Mouse (Mus musculus): Measurements from ENCODE around the gene Fnbp1. TPM values are rescaled to one million over a fixed set of nuclear protein-coding genes. Genes with fewer than 3 reads are reported as not detected.
A peak's percentile ranks its signal among the peaks of the same experiment; 100 is the strongest.

Gene Fnbp1
- polyA plus RNA-seq, 1 experiment from 2014 or later, result 7.9 TPM

GRCm38 (mm10) chr2:31123493-31123892 lies 18.3 kb downstream of the Fnbp1 start:
- Histone ChIP-seq H3K27me3 (replicated peaks; ENCODE audit: control insufficient read depth, insufficient read depth, low read length) (no peaks in the 10 kb centered on the region), H3K4me2 (ENCODE audit: low read length) (no peak overlapping the region), H3K36me3 (ENCODE audit: control insufficient read depth, insufficient read depth, low read length) (no peaks in the 10 kb centered on the region), H3K4me3 (ENCODE audit: low read depth, low read length) (no peak overlapping the region), H3K4me1 (ENCODE audit: control insufficient read depth, insufficient read depth, low read length) (no peaks in the 10 kb centered on the region), H3K27ac (ENCODE audit: low read depth, low read length) (no peak overlapping the region), H3K9ac (ENCODE audit: low read length) (no peak overlapping the region), H3K9me3 (replicated peaks; ENCODE audit: control insufficient read depth, low read length) (no peaks in the 10 kb centered on the region)
- WGBS, result 91% methylated on average over 5 of the region's 5 CpGs
- no peak for DNase-seq (ENCODE audit: low spot score)
- ATAC-seq, result no peak

GRCm38 (mm10) chr2:31122806-31123205 lies 19.0 kb downstream of the Fnbp1 start:
- 80% methylated on average over 5 of the region's 5 CpGs for WGBS
- H3K36me3 ChIP-seq (ENCODE audit: control insufficient read depth, insufficient read depth, low read length), result no peaks in the 10 kb centered on the region
- H3K9ac ChIP-seq (ENCODE audit: low read length), result no peak overlapping the region
- H3K4me1 ChIP-seq (ENCODE audit: control insufficient read depth, insufficient read depth, low read length), result no peaks in the 10 kb centered on the region
- ATAC-seq (no peak), DNase-seq (ENCODE audit: low spot score) (no peak)
- no peaks in the 10 kb centered on the region for H3K9me3 ChIP-seq (replicated peaks; ENCODE audit: control insufficient read depth, low read length)
- no peak overlapping the region for H3K4me2 ChIP-seq (ENCODE audit: low read length)
- no peak overlapping the region for H3K27ac ChIP-seq (ENCODE audit: low read depth, low read length)
- H3K27me3 ChIP-seq (replicated peaks; ENCODE audit: control insufficient read depth, insufficient read depth, low read length), result no peaks in the 10 kb centered on the region
- no peak overlapping the region for H3K4me3 ChIP-seq (ENCODE audit: low read depth, low read length)

GRCm38 (mm10) chr2:31121131-31121693 lies 20.6 kb downstream of the Fnbp1 start:
- Histone ChIP-seq H3K4me2 (ENCODE audit: low read length) (no peak overlapping the region), H3K4me3 (ENCODE audit: low read depth, low read length) (no peak overlapping the region), H3K4me1 (ENCODE audit: control insufficient read depth, insufficient read depth, low read length) (no peaks in the 10 kb centered on the region), H3K36me3 (ENCODE audit: control insufficient read depth, insufficient read depth, low read length) (no peaks in the 10 kb centered on the region), H3K9me3 (replicated peaks; ENCODE audit: control insufficient read depth, low read length) (no peaks in the 10 kb centered on the region), H3K9ac (ENCODE audit: low read length) (no peak overlapping the region), H3K27me3 (replicated peaks; ENCODE audit: control insufficient read depth, insufficient read depth, low read length) (no peaks in the 10 kb centered on the region), H3K27ac (ENCODE audit: low read depth, low read length) (no peak overlapping the region)
- WGBS, result 87% methylated on average over 7 of the region's 7 CpGs
- ATAC-seq (no peak), DNase-seq (ENCODE audit: low spot score) (no peak)

- no peaks in the 10 kb centered on the region for H3K9me3 ChIP-seq (replicated peaks; ENCODE audit: control insufficient read depth, low read length)
- H3K4me1 ChIP-seq (ENCODE audit: control insufficient read depth, insufficient read depth, low read length), result no peaks in the 10 kb centered on the region
- DNase-seq (ENCODE audit: low spot score) (peak; percentile 78), ATAC-seq (0 out of 2 replicates have a peak, but pooled peaks have one; percentile 29)
- no peaks in the 10 kb centered on the region for H3K36me3 ChIP-seq (ENCODE audit: control insufficient read depth, insufficient read depth, low read length)
- H3K27ac ChIP-seq (ENCODE audit: low read depth, low read length), result peak overlapping the region; percentile 41; the same call in 1 of the 2 replicates
- H3K9ac ChIP-seq (ENCODE audit: low read length), result no peak overlapping the region
- 52% methylated on average over 13 of the region's 13 CpGs for WGBS
- H3K4me3 ChIP-seq (ENCODE audit: low read depth, low read length), result no peak overlapping the region
- H3K4me2 ChIP-seq (ENCODE audit: low read length), result no peak overlapping the region
- no peaks in the 10 kb centered on the region for H3K27me3 ChIP-seq (replicated peaks; ENCODE audit: control insufficient read depth, insufficient read depth, low read length)
These were observed 22.0 kb downstream of the Fnbp1 start for GRCm38 (mm10) chr2:31119795-31120194.

GRCm38 (mm10) chr2:31118639-31119380 lies 23.0 kb downstream of the Fnbp1 start:
- no peaks in the 10 kb centered on the region for H3K9me3 ChIP-seq (replicated peaks; ENCODE audit: control insufficient read depth, low read length)
- no peaks in the 10 kb centered on the region for H3K27me3 ChIP-seq (replicated peaks; ENCODE audit: control insufficient read depth, insufficient read depth, low read length)
- no peak overlapping the region for H3K9ac ChIP-seq (ENCODE audit: low read length)
- no peaks in the 10 kb centered on the region for H3K36me3 ChIP-seq (ENCODE audit: control insufficient read depth, insufficient read depth, low read length)
- no peak overlapping the region for H3K4me3 ChIP-seq (ENCODE audit: low read depth, low read length)
- H3K4me2 ChIP-seq (ENCODE audit: low read length), result no peak overlapping the region
- 86% methylated on average over 10 of the region's 10 CpGs for WGBS
- H3K4me1 ChIP-seq (ENCODE audit: control insufficient read depth, insufficient read depth, low read length), result no peaks in the 10 kb centered on the region
- ATAC-seq, result no peak
- no peak for DNase-seq (ENCODE audit: low spot score)
- H3K27ac ChIP-seq (ENCODE audit: low read depth, low read length), result no peak overlapping the region

- Histone ChIP-seq H3K27ac (ENCODE audit: low read depth, low read length) (no peak overlapping the region), H3K4me3 (ENCODE audit: low read depth, low read length) (no peak overlapping the region), H3K4me1 (ENCODE audit: control insufficient read depth, insufficient read depth, low read length) (no peaks in the 10 kb centered on the region), H3K4me2 (ENCODE audit: low read length) (no peak overlapping the region), H3K9ac (ENCODE audit: low read length) (no peak overlapping the region), H3K9me3 (replicated peaks; ENCODE audit: control insufficient read depth, low read length) (no peaks in the 10 kb centered on the region), H3K36me3 (ENCODE audit: control insufficient read depth, insufficient read depth, low read length) (no peaks in the 10 kb centered on the region), H3K27me3 (replicated peaks; ENCODE audit: control insufficient read depth, insufficient read depth, low read length) (no peaks in the 10 kb centered on the region)
- 92% methylated on average over 3 of the region's 3 CpGs for WGBS
- DNase-seq (ENCODE audit: low spot score) (no peak), ATAC-seq (no peak)
These were observed 23.6 kb downstream of the Fnbp1 start for GRCm38 (mm10) chr2:31118211-31118610.

GRCm38 (mm10) chr2:31115943-31116731 lies 25.7 kb downstream of the Fnbp1 start:
- H3K27ac ChIP-seq (ENCODE audit: low read depth, low read length), result no peak overlapping the region
- ATAC-seq (no peak), DNase-seq (ENCODE audit: low spot score) (no peak)
- H3K27me3 ChIP-seq (replicated peaks; ENCODE audit: control insufficient read depth, insufficient read depth, low read length), result no peaks in the 10 kb centered on the region
- H3K4me2 ChIP-seq (ENCODE audit: low read length), result no peak overlapping the region
- H3K36me3 ChIP-seq (ENCODE audit: control insufficient read depth, insufficient read depth, low read length), result no peaks in the 10 kb centered on the region
- WGBS, result 82% methylated on average over 10 of the region's 10 CpGs
- no peak overlapping the region for H3K9ac ChIP-seq (ENCODE audit: low read length)
- H3K4me1 ChIP-seq (ENCODE audit: control insufficient read depth, insufficient read depth, low read length), result no peaks in the 10 kb centered on the region
- no peaks in the 10 kb centered on the region for H3K9me3 ChIP-seq (replicated peaks; ENCODE audit: control insufficient read depth, low read length)
- H3K4me3 ChIP-seq (ENCODE audit: low read depth, low read length), result no peak overlapping the region

- H3K4me3 ChIP-seq (ENCODE audit: low read depth, low read length), result no peak overlapping the region
- no peaks in the 10 kb centered on the region for H3K27me3 ChIP-seq (replicated peaks; ENCODE audit: control insufficient read depth, insufficient read depth, low read length)
- no peaks in the 10 kb centered on the region for H3K36me3 ChIP-seq (ENCODE audit: control insufficient read depth, insufficient read depth, low read length)
- no peaks in the 10 kb centered on the region for H3K4me1 ChIP-seq (ENCODE audit: control insufficient read depth, insufficient read depth, low read length)
- H3K9ac ChIP-seq (ENCODE audit: low read length), result no peak overlapping the region
- no peaks in the 10 kb centered on the region for H3K9me3 ChIP-seq (replicated peaks; ENCODE audit: control insufficient read depth, low read length)
- WGBS, result 87% methylated on average over 10 of the region's 10 CpGs
- no peak overlapping the region for H3K27ac ChIP-seq (ENCODE audit: low read depth, low read length)
- ATAC-seq, result no peak
- DNase-seq (ENCODE audit: low spot score), result no peak
- no peak overlapping the region for H3K4me2 ChIP-seq (ENCODE audit: low read length)
These were observed 26.5 kb downstream of the Fnbp1 start for GRCm38 (mm10) chr2:31115091-31115942.

Measured in forebrain, embryonic 14.5 days (tissue).